Mouse (Mus musculus): ENCODE results near the gene Ufsp2. TPM values are rescaled to one million over a fixed set of nuclear protein-coding genes. Genes with fewer than 3 reads are reported as not detected.

The Ufsp2 gene
- 44.3 TPM for polyA plus RNA-seq (2017; shearing (Covaris generic))

GRCm38 (mm10) chr8:45975126-45975836 is at the start of gene Ufsp2, which contains the start of gene 1700029J07Rik:
Gene Ufsp2, plus strand, starts transcription at chr8:45975528.
Gene 1700029J07Rik, minus strand, starts transcription at chr8:45975252.

GRCm38 (mm10) chr8:45934582-45935014 is 40.7 kb upstream of the Ufsp2 start, which contains the start of gene Ccdc110:
Gene Ccdc110, plus strand, starts transcription at chr8:45934619.

GRCm38 (mm10) chr8:45999138-45999783 is 23.9 kb downstream of the Ufsp2 start, which contains the start of gene Lrp2bp:
Gene Lrp2bp, plus strand, starts transcription at chr8:45999303.

GRCm38 (mm10) chr8:46005596-46005995 is 30.3 kb downstream of the Ufsp2 start, which contains the start of gene Ankrd37:
Gene Ankrd37, minus strand, starts transcription at chr8:46005707.

Other genes starting within 250 kb of the Ufsp2 start
- gene Pdlim3, start 90.1 kb upstream of the Ufsp2 start, polyA plus RNA-seq (2017; shearing (Covaris generic)): 0.05 TPM
- gene Ccdc110, start 40.9 kb upstream of the Ufsp2 start, polyA plus RNA-seq (2017; shearing (Covaris generic)): not detected
- gene 1700029J07Rik, start 276 bp upstream of the Ufsp2 start, polyA plus RNA-seq (2017; shearing (Covaris generic)): 2.7 TPM
- 0.35 TPM for gene Lrp2bp, start 23.8 kb downstream of the Ufsp2 start, polyA plus RNA-seq (2017; shearing (Covaris generic))
- gene Ankrd37, start 30.2 kb downstream of the Ufsp2 start, polyA plus RNA-seq (2017; shearing (Covaris generic)): 14.5 TPM
- gene Cfap97, start 176.2 kb downstream of the Ufsp2 start, polyA plus RNA-seq (2017; shearing (Covaris generic)): 31.1 TPM
- gene Snx25, start 176.6 kb downstream of the Ufsp2 start, polyA plus RNA-seq (2017; shearing (Covaris generic)): 20.4 TPM
- gene Slc25a4, start 235.8 kb downstream of the Ufsp2 start, polyA plus RNA-seq (2017; shearing (Covaris generic)): 103 TPM